11 mouse cellular contexts compared by ENCODE assay signal in the genomic region with DNA sequence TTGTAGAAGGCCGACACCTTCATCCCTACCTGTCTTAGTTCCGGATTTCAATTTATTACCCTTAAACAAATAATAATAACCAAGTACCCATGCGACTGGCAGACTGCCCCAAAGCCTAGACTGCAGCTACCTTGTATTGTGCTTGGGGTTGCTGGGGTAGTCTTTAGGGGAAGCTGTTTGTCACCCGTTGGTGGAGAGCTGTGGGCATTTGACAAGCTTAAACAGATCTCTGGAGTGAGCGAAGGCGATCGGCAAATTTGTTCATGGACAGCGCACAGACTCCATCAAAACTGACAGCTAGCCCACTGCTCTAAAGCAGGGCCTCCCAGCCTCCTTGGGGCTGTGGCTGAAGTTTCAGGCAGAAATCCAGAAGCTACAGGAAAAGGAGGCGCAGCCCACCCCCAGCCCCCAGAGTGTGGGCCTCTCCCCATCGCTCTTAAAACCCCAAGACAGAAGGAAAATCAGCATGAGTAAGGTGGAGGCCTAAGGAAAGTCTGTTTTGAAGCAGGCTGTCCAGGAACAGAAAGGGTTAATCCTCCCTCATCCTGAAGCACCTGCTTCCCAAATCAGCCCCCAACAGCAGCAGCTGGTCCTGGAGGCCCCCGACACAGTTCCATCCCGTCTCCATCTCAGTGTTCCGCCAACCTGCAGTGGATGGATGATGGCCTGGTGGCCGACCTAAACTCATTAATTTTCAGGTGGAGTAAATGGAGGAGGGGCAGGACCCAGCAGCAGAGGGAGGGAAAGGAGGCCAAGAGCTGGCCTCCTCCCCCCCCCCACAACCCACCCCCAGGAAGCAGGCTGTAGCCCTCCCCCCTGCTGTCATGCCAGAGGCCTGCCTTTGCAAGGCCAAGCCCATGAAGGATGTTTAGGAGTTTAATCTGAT.
DNase-seq lines count a peak whose midpoint lies in the region; ATAC-seq and TF ChIP-seq lines count a peak whose summit lies in the region.
"Had no signal": no experiment of that assay in that cellular context is flagged by ENCODE, and none has a peak within 500 bp of the region (broad histone marks: within the 10 kb centered on the region; RNA-seq: fewer than 3 reads in every experiment).

No protein-coding gene starts in this region.

- H3K9me3 ChIP-seq in hindbrain, embryonic 14.5 days (ENCODE audit: control insufficient read depth, low read length), result no peaks in the 10 kb centered on the region
- H3K9me3 ChIP-seq in neural tube, embryonic 13.5 days, result no peaks in the 10 kb centered on the region

- peak overlapping the region; percentile 100 for H3K9ac ChIP-seq in hindbrain, embryonic 14.5 days
- peak overlapping the region; percentile 99 for H3K9ac ChIP-seq in neural tube, embryonic 13.5 days

- no peak for ATAC-seq in hindbrain, embryonic 14.5 days (ENCODE audit: low FRiP score)
- ATAC-seq in neural tube, embryonic 13.5 days (ENCODE audit: low read depth), result no peak

- TF ChIP-seq CTCF in left cerebral cortex, adult 2 months (IDR thresholded peaks at IDR 0.05), result no peak
- TF ChIP-seq CTCF in cortical plate, adult 2 months (IDR thresholded peaks at IDR 0.05; ENCODE audit: extremely low read depth, insufficient read depth, low read length), result no peak
- no peak for TF ChIP-seq CTCF in lung, adult 2 months (IDR thresholded peaks at IDR 0.05; ENCODE audit: insufficient read depth, low read length)

- DNase-seq in left cerebral cortex, adult 2 months (ENCODE audit: extremely low spot score in 1 of 2, low spot score in 2 of 2), result peak in 1 of 2 experiments; percentile 19
- DNase-seq in left cerebral cortex, adult 11 months (ENCODE audit: low spot score), result no peak
- no peak for DNase-seq in hindbrain, embryonic 14.5 days (ENCODE audit: low spot score)
- DNase-seq in lung, postnatal 25 days (ENCODE audit: low spot score), result no peak
- DNase-seq in urinary bladder, adult 2 months (ENCODE audit: low spot score), result no peak
- DNase-seq in lung, adult 2 months, result no peak
- DNase-seq: adrenal gland, postnatal 14 days; lung, postnatal 14 days; thymus, postnatal 25 days had no signal

- 0 out of 2 replicates have a peak, but pooled peaks cover 2% of the 10 kb centered on the region for H3K4me1 ChIP-seq in cortical plate, adult 2 months (ENCODE audit: control insufficient read depth, insufficient read depth, low read length)
- peaks cover 37% of the 10 kb centered on the region for H3K4me1 ChIP-seq in hindbrain, embryonic 14.5 days (replicated peaks; ENCODE audit: control insufficient read depth, insufficient read depth, low read length)
- H3K4me1 ChIP-seq in neural tube, embryonic 13.5 days (replicated peaks), result peaks cover 42% of the 10 kb centered on the region
- H3K4me1 ChIP-seq in lung, adult 2 months (ENCODE audit: control insufficient read depth, insufficient read depth, low read length), result peaks cover 8% of the 10 kb centered on the region; the same call in 1 of the 2 replicates

- intact Hi-C loops in left cerebral cortex, adult 2 months (cut with DNase I), result no loop called here

- peaks cover 40% of the 10 kb centered on the region for H3K36me3 ChIP-seq in hindbrain, embryonic 14.5 days (replicated peaks; ENCODE audit: control insufficient read depth, insufficient read depth)
- H3K36me3 ChIP-seq in neural tube, embryonic 13.5 days, result peaks cover 30% of the 10 kb centered on the region

- peak overlapping the region; percentile 81 for H3K4me3 ChIP-seq in left cerebral cortex, adult 2 months
- H3K4me3 ChIP-seq in cortical plate, adult 2 months (ENCODE audit: insufficient read depth, low read length), result peak overlapping the region; percentile 82
- H3K4me3 ChIP-seq in hindbrain, embryonic 14.5 days (replicated peaks; ENCODE audit: low read length), result peak overlapping the region; percentile 68
- H3K4me3 ChIP-seq in neural tube, embryonic 13.5 days, result peak overlapping the region; percentile 82
- no peak overlapping the region for H3K4me3 ChIP-seq in lung, adult 2 months (replicated peaks; ENCODE audit: extremely low read depth, low read depth, low read length)

- peak overlapping the region; percentile 100 for H3K4me2 ChIP-seq in hindbrain, embryonic 14.5 days (replicated peaks)
- H3K4me2 ChIP-seq in neural tube, embryonic 13.5 days, result peak overlapping the region; percentile 93

- H3K27ac ChIP-seq in left cerebral cortex, adult 2 months, result peak overlapping the region; percentile 99
- peak overlapping the region; percentile 39 for H3K27ac ChIP-seq in cortical plate, adult 2 months (ENCODE audit: insufficient read depth, low read length)
- H3K27ac ChIP-seq in hindbrain, embryonic 14.5 days, result peak overlapping the region; percentile 100
- H3K27ac ChIP-seq in neural tube, embryonic 13.5 days (replicated peaks), result peak overlapping the region; percentile 100

- 4% methylated on average over 14 of the region's 14 CpGs for WGBS in hindbrain, embryonic 14.5 days
- 4% methylated on average over 14 of the region's 14 CpGs for WGBS in neural tube, embryonic 13.5 days
- WGBS in lung, adult 2 months, result 29% methylated on average over 14 of the region's 14 CpGs

- peak; percentile 60 for TF ChIP-seq POLR2A in cortical plate, adult 2 months (IDR thresholded peaks at IDR 0.05; ENCODE audit: extremely low read depth, insufficient read depth, low read length)
- no peak for TF ChIP-seq POLR2A in lung, adult 2 months (IDR thresholded peaks at IDR 0.05; ENCODE audit: borderline replicate concordance, extremely low read depth, low read depth, low read length)

- no peaks in the 10 kb centered on the region for H3K27me3 ChIP-seq in hindbrain, embryonic 14.5 days (ENCODE audit: control insufficient read depth, insufficient read depth, low read length)
- no peaks in the 10 kb centered on the region; the same call in 1 of the 2 replicates for H3K27me3 ChIP-seq in neural tube, embryonic 13.5 days

Comparison
In these comparisons a context has a peak if more than half of its experiments do, and no peak if none do; other contexts are left out.
1. H3K27ac ChIP-seq: peak in every context shown above with its lines; median percentile 100 in hindbrain, embryonic 14.5 days; 100 in neural tube, embryonic 13.5 days; 99 in left cerebral cortex, adult 2 months; 39 in cortical plate, adult 2 months.